ENCODE assay signal across 8 mouse cellular contexts in the genomic region with DNA sequence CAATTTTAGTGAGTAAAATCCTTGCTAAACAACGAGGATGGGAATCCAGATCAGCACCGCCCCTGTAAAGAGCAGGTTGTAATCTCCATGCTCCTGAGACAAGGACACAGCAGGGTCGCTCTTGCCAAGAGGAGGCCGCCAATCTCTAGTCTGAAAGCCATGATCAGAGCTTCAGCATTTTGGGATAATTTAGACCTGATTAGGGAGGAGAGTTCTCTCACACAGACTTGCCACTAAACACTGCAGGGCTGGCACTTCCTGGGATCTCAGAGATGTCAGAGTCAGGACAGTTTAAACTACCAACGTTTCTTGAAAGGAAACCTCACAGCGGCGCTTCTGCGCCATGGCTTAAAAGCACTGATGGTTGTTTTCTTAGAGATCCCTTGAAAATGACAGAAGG. TPM values are rescaled to one million over a fixed set of nuclear protein-coding genes. Genes with fewer than 3 reads are reported as not detected.
DNase-seq lines count a peak whose midpoint lies in the region; ATAC-seq lines count a peak whose summit lies in the region.

No protein-coding gene starts in this region.

- peak overlapping the region; percentile 43; the same call in 1 of the 2 replicates for H3K9ac ChIP-seq in heart, embryonic 11.5 days (ENCODE audit: low read depth, low read length)
- H3K9ac ChIP-seq in heart, embryonic 16.5 days (ENCODE audit: low read length), result peak overlapping the region; percentile 1; the same call in 1 of the 2 replicates
- H3K9ac ChIP-seq in liver, embryonic 16.5 days (ENCODE audit: low read depth, low read length), result no peak overlapping the region

- H3K9me3 ChIP-seq in heart, embryonic 11.5 days (replicated peaks; ENCODE audit: control insufficient read depth, low read length), result no peaks in the 10 kb centered on the region
- H3K9me3 ChIP-seq in embryonic facial prominence, embryonic 10.5 days, result no peaks in the 10 kb centered on the region
- H3K9me3 ChIP-seq in heart, embryonic 16.5 days (replicated peaks; ENCODE audit: control insufficient read depth, low read length), result no peaks in the 10 kb centered on the region
- no peaks in the 10 kb centered on the region for H3K9me3 ChIP-seq in liver, embryonic 16.5 days (replicated peaks; ENCODE audit: control insufficient read depth, low read length)

- no peak overlapping the region; the same call in 1 of the 2 replicates for H3K4me2 ChIP-seq in heart, embryonic 11.5 days
- no peak overlapping the region for H3K4me2 ChIP-seq in heart, embryonic 16.5 days (ENCODE audit: low read depth, low read length)
- H3K4me2 ChIP-seq in liver, embryonic 16.5 days (ENCODE audit: low read depth, low read length), result no peak overlapping the region

- WGBS in heart, embryonic 11.5 days (ENCODE audit: insufficient replicate concordance), result 44% methylated on average over 8 of the region's 8 CpGs
- 56% methylated on average over 8 of the region's 8 CpGs for WGBS in embryonic facial prominence, embryonic 10.5 days
- 38% methylated on average over 8 of the region's 8 CpGs for WGBS in heart, embryonic 16.5 days
- 71% methylated on average over 8 of the region's 8 CpGs for WGBS in liver, embryonic 16.5 days (ENCODE audit: insufficient replicate concordance)

- peaks cover 41% of the 10 kb centered on the region for H3K4me1 ChIP-seq in heart, embryonic 11.5 days (ENCODE audit: control insufficient read depth, insufficient read depth, low read length)
- peaks cover 80% of the 10 kb centered on the region for H3K4me1 ChIP-seq in embryonic facial prominence, embryonic 10.5 days
- peaks cover 48% of the 10 kb centered on the region for H3K4me1 ChIP-seq in heart, embryonic 16.5 days (ENCODE audit: control insufficient read depth, insufficient read depth, low read length)
- H3K4me1 ChIP-seq in liver, embryonic 16.5 days (ENCODE audit: control insufficient read depth, low read depth, low read length), result peaks cover 18% of the 10 kb centered on the region

- DNase-seq in heart, adult 9 months (ENCODE audit: low spot score in 2 of 2), result no peak
- no peak for DNase-seq in embryonic facial prominence, embryonic 10.5 days (ENCODE audit: low spot score)
- no peak for DNase-seq in urinary bladder, postnatal 10 days (ENCODE audit: low spot score)
- no peak for DNase-seq in adrenal gland, postnatal 36 days

- H3K27ac ChIP-seq in heart, embryonic 11.5 days (ENCODE audit: low read depth, low read length), result peak overlapping the region; percentile 75
- peak overlapping the region; percentile 69 for H3K27ac ChIP-seq in embryonic facial prominence, embryonic 10.5 days (replicated peaks)
- peak overlapping the region; percentile 37 for H3K27ac ChIP-seq in heart, embryonic 16.5 days (ENCODE audit: low read length)
- H3K27ac ChIP-seq in liver, embryonic 16.5 days (ENCODE audit: low read length), result 0 out of 2 replicates have a peak overlapping the region, but pooled peaks have one; percentile 12

- H3K36me3 ChIP-seq in heart, embryonic 11.5 days (ENCODE audit: control insufficient read depth, insufficient read depth, low read length), result peaks cover 2% of the 10 kb centered on the region; the same call in 1 of the 2 replicates
- peaks cover 73% of the 10 kb centered on the region for H3K36me3 ChIP-seq in embryonic facial prominence, embryonic 10.5 days (replicated peaks)
- H3K36me3 ChIP-seq in heart, embryonic 16.5 days (ENCODE audit: control insufficient read depth, insufficient read depth), result peaks cover 7% of the 10 kb centered on the region
- H3K36me3 ChIP-seq in liver, embryonic 16.5 days (ENCODE audit: control insufficient read depth, insufficient read depth), result peaks cover 11% of the 10 kb centered on the region

- ATAC-seq in heart, embryonic 11.5 days (replicated peaks; ENCODE audit: insufficient number of reproducible peaks, low FRiP score, low TSS enrichment), result no peak
- no peak for ATAC-seq in heart, embryonic 16.5 days (replicated peaks; ENCODE audit: extremely low read depth, insufficient read depth, low FRiP score)
- ATAC-seq in liver, embryonic 16.5 days (ENCODE audit: low read depth), result no peak
- ATAC-seq in erythroblast, adult 5-6 weeks (replicated peaks; ENCODE audit: low FRiP score, poor library complexity, severe bottlenecking), result no peak

- H3K27me3 ChIP-seq in heart, embryonic 11.5 days (ENCODE audit: control insufficient read depth, insufficient read depth, low read length), result no peaks in the 10 kb centered on the region
- no peaks in the 10 kb centered on the region for H3K27me3 ChIP-seq in embryonic facial prominence, embryonic 10.5 days (replicated peaks; ENCODE audit: low read depth, poor library complexity, severe bottlenecking)
- H3K27me3 ChIP-seq in heart, embryonic 16.5 days (ENCODE audit: control insufficient read depth, insufficient read depth, low read length), result no peaks in the 10 kb centered on the region
- H3K27me3 ChIP-seq in liver, embryonic 16.5 days (ENCODE audit: control insufficient read depth, insufficient read depth, low read depth, low read length), result no peaks in the 10 kb centered on the region

- no peak overlapping the region for H3K4me3 ChIP-seq in heart, embryonic 11.5 days (ENCODE audit: low read depth, low read length)
- H3K4me3 ChIP-seq in embryonic facial prominence, embryonic 10.5 days, result no peak overlapping the region
- H3K4me3 ChIP-seq in heart, embryonic 16.5 days (ENCODE audit: low read length), result no peak overlapping the region
- no peak overlapping the region for H3K4me3 ChIP-seq in liver, embryonic 16.5 days (ENCODE audit: low read depth, low read length)

RNA-seq across cellular contexts. Expression of a gene that starts 32.4 kb away (rescaled TPM):
- polyA plus RNA-seq in heart, embryonic 11.5 days (2014; fragmentation: Nextera tagmentation; extraction: Ambion mirVana), result 39.6 and 47.6 TPM in 2 replicates
- 68.1 and 69.9 TPM in 2 replicates for polyA plus RNA-seq in embryonic facial prominence, embryonic 10.5 days (2016; fragmentation: Nextera tagmentation; extraction: Ambion mirVana)
- 36.0 and 40.2 TPM in 2 replicates for polyA plus RNA-seq in heart, embryonic 16.5 days (2015; fragmentation: Nextera tagmentation; extraction: Ambion mirVana)
- 20.0 and 23.6 TPM in 2 replicates for polyA plus RNA-seq in liver, embryonic 16.5 days (2015; fragmentation: Nextera tagmentation; extraction: Ambion mirVana)
- 60.1 and 81.1 TPM in 2 replicates for total RNA-seq in erythroblast, adult 5-6 weeks (2015; ENCODE audit: low replicate concordance)
- total RNA-seq in erythroblast, adult 5-6 weeks (2017; ENCODE audit: low replicate concordance), result 83.9 and 95.3 TPM in 2 replicates
- total RNA-seq in adrenal gland, postnatal 36 days (2021), result 10 to 100 TPM; 47.9 to 53.4 TPM

Comparison
In these comparisons a context has a peak if more than half of its experiments do, and no peak if none do; other contexts are left out.
1. H3K27ac ChIP-seq: peak in every context shown above with its lines; median percentile 75 in heart, embryonic 11.5 days; 69 in embryonic facial prominence, embryonic 10.5 days; 37 in heart, embryonic 16.5 days; 12 in liver, embryonic 16.5 days.